Mouse (Mus musculus): ENCODE measurements around the gene Ankrd13b. TPM values are rescaled to one million over a fixed set of nuclear protein-coding genes. Genes with fewer than 3 reads are reported as not detected.

Ankrd13b gene
- total RNA-seq, 2 experiments from 2014 or later: 149 to 152 TPM

DNA sequence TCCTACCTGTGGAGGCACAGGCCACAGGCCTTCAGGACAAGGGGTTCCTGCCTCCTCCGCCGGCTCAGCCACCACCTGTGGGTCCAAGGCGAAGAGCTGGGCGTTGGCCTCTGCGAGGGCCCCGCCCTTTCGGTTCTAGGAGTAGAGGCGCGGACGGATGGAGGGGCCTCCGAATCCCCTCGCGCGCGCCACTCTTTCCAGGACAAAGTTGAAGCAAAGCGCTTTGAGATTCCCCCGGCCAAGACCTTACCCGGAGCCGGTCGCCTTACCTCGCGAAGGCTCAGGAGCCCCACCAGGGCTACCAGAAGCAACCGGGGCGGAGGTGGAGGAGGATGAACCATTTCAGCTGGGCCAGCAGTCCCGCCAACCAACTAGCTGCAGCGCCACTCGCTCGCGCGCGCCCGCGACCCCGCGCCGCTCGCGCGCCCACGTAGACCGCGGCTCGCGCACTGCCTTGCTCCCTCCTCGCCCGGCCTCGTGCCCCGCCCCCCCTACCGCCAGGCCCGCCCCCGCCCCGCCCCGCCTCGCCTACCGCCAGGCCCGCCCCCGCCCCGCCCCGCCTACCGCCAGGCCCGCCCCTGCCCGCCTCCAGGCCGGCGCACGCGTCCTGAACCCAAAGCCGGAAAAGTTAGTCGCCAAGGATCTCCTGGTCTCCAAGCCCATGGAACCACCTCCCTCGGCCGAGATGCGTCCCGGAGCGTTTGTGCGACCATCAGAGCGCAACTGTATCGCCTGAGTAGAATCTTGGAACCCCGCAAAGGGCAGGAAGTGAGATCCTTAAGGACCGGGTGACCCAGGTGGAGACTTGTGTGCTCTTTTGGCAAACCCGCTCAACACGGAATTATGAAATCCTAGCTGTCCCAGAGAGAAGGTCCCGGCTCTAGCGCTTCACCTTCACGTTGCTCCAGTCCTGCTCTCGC, 23.7 kb upstream of the Ankrd13b start:
- intact Hi-C loops (cut with DNase I): no loop called here

DNA sequence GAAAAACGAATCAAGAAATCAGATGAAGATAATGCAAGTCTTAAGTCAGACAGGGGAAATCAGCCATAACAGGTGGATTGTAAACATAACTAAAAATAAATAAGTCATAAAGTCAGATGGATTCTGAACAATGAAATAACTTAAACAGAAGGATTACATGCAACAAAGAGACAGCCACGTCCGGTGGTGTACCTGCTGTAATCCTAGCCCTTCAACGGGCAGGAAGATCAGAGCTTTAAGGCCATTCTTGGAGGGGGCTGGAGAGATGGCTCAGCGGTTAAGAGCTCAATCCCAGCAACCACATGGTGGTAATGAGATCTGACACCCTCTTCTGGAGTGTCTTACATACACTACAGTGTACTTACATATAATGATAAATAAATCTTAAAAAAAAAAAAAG, 21.9 kb upstream of the Ankrd13b start:
- no peak for DNase-seq (ENCODE audit: extremely low spot score in 1 of 2, low spot score in 2 of 2)
- intact Hi-C loops (cut with DNase I): no loop called here

More for the DNA sequence above, 23.7 kb upstream of the Ankrd13b start:
- peak in 1 of 2 experiments; percentile 91 for DNase-seq (ENCODE audit: extremely low spot score in 1 of 2, low spot score in 2 of 2)

DNA sequence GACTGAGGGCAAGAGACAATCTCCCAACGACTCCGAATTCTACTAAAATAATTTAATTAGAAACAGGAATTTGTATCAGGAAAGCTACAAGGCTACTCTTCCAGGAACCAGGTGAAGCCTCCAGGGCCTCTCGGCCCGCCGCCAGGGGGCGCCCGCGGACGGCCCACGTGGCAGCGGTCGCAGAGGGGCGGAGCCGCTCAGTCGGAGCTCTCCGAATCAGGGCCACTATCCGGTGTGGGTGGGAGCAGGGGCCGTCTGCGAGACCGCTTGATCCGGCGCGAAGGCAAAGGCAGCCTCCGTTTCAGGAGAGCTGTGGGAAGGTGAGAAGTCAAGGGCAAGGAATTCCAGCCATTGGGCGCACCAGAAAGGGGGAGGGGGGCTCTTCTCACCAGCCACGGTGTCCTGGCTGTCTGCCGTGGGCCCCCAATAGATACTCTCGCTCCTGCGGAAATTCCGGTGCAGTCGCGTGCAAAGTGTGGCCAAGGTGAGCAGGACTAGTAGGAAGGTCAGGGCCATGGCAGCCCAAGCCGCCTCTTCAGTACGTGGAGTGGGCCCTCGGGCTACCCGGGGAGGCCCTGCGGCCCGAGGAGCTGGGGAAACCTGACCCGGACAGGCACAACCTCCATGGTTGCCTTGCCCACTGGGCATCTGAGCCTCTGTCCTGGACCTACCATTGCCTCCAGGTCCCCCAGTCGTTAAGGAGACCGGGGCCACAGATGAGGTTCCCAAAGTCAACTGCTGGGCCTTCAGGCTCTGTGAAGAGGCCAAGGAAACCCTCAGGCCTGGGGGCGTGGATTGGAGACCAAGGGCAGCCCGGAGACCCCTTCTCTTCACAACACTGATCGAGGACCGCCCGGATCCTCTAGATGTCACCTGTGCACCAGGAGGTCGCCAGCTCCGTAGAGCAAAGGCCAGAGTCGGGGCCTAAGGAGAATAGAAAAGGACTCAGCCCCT, 18.9 kb upstream of the Ankrd13b start:
- peak in 1 of 2 experiments; percentile 92 for DNase-seq (ENCODE audit: extremely low spot score in 1 of 2, low spot score in 2 of 2)
- intact Hi-C loops (cut with DNase I): no loop called here

DNA sequence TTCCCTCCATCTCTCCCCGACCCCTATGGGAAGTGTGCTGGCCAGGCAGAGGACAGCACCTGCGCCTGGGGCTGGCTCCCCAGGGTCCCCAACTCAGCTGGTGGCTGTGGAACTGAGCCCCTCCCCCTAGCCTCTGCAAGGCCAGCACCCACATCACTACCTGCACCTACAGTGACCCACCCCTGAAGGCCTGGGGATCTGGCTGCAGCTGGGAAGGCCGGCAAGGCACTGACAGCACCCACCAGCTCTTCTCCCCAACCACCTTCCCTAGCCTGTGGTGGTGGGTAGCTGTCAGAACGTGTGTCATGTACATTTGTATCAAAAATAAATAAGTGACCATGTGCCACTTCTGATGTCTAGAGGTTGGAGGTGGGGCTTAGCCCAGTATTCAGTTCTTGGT, 17.9 kb upstream of the Ankrd13b start:
- DNase-seq (ENCODE audit: extremely low spot score in 1 of 2, low spot score in 2 of 2): peak in 1 of 2 experiments; percentile 33
- intact Hi-C loops (cut with DNase I): no loop called here

DNA sequence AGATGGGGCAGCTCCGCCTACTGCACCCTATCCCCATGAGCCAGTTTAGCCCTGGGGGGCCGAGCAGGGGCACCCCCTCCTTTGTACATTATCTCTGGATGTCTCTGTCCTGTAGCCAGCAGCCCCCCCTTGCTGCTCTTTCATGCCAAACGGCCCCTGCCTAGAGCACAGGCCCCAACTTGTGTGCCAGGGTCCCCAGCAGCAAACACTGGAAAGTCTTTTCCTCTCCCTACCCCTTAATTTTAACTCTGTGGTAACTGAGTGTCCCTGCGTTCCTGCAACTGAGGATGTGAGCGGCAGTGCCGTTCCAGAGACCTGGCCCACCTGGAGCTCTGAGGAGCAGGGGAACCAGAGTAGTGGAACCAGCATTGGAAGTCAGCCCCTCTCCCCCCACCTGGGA, 17.5 kb upstream of the Ankrd13b start:
- intact Hi-C loops (cut with DNase I): no loop called here
- peak in 1 of 2 experiments; percentile 22 for DNase-seq (ENCODE audit: extremely low spot score in 1 of 2, low spot score in 2 of 2)

DNA sequence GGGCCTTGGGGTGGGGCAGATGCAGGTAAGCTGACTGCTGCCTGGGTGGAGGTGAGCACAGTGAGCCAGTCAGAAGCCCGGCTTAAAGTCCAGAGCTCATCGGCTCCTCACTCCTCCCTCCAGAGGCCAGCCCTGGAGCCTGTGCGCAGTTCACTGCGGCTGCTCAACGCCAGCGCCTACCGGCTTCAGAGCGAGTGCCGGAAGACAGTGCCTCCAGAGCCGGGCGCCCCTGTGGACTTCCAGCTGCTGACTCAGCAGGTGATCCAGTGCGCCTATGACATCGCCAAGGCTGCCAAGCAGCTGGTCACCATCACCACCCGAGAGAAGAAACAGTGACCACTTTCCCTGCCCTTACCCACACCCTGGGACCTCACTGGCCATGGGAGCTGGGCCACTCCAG, 16.8 kb upstream of the Ankrd13b start:
- intact Hi-C loops (cut with DNase I): no loop called here
- DNase-seq (ENCODE audit: extremely low spot score in 1 of 2, low spot score in 2 of 2): peak in 1 of 2 experiments; percentile 34

DNA sequence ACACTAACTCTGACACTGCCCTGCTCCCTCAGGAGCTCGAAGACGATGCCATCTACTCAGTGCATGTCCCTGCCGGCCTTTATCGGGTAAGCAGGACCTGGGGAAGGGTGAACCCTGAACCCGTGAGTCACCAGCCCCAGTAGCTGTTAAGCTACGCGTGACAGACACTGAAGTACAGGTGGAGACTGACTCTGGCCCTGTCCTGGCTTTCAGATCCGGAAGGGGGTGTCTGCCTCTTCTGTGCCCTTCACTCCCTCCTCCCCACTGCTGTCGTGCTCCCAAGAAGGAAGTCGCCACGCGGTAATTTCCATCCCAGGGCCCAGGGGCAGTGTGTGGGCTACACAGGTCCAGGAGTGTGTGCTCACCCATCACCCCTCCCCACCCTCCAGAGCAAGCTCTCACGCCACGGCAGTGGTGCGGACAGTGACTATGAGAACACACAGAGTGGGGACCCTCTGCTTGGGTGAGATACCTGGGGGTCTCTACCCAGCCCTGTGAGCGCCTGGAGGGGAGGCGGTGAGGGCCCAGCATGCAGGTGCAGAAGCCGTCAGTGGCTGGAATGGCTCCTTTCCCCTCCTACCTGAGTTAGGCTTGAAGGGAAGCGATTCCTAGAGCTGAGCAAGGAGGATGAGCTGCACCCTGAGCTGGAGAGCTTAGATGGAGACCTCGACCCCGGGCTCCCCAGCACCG, 16.0 kb upstream of the Ankrd13b start:
- intact Hi-C loops (cut with DNase I): no loop called here
- no peak for DNase-seq (ENCODE audit: extremely low spot score in 1 of 2, low spot score in 2 of 2)

DNA sequence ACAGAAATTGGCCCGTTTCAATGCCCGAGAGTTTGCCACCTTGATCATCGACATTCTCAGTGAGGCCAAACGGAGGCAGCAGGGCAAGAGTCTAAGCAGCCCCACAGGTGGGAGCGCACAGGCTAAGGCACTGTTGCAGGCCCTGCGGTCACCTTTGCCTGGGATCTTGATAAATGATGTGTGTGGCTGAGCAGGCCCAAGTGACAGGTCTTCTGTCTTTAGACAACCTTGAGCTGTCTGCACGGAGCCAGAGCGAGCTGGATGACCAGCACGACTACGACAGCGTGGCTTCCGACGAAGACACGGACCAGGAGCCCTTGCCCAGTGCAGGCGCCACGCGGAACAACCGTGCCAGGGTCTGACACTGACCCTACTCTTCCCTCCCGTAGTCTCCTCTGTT, 14.9 kb upstream of the Ankrd13b start:
- no peak for DNase-seq (ENCODE audit: extremely low spot score in 1 of 2, low spot score in 2 of 2)
- intact Hi-C loops (cut with DNase I): no loop called here

DNA sequence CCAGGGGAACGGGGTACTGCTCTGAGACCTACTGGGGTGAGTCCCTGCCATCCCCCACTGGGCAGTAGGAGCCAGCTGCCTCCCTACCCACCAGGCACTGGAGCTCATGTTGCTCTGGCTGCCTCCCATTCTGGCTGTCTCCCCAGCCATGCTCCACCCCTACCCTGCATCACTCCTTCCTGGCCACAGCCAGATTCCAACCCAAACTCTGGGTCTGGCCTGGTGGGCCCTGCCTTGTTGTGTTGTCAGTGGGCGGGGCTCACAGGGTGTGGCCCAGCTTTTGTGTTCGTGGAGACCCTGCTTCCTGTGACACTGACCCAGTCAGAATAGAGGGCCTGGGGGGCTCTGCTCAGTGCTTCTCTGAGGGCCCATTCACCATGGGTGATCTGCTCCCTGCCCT, 14.0 kb upstream of the Ankrd13b start:
- DNase-seq (ENCODE audit: extremely low spot score in 1 of 2, low spot score in 2 of 2): peak in 1 of 2 experiments; percentile 65
- intact Hi-C loops (cut with DNase I): no loop called here

DNA sequence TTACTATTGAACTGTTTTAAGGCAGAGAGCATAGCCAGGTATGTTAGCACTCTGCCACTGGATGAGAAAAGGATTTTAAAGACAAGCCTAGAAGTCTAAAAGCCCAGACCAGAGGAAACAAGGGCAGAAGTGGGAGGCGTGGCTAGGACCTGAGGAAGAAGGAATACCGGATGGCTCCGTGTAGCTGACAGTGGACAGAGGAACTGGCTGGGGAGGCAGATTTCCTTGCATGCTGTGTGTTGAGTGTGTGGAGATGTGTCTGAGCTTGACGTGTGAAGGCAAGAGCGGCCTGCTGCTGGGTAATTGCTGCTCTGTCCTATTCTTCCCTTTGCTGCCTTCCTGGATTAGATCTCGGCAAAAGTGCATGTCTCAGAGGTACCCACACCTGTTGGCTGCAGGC, 13.0 kb upstream of the Ankrd13b start:
- intact Hi-C loops (cut with DNase I): no loop called here
- DNase-seq (ENCODE audit: extremely low spot score in 1 of 2, low spot score in 2 of 2): no peak

DNA sequence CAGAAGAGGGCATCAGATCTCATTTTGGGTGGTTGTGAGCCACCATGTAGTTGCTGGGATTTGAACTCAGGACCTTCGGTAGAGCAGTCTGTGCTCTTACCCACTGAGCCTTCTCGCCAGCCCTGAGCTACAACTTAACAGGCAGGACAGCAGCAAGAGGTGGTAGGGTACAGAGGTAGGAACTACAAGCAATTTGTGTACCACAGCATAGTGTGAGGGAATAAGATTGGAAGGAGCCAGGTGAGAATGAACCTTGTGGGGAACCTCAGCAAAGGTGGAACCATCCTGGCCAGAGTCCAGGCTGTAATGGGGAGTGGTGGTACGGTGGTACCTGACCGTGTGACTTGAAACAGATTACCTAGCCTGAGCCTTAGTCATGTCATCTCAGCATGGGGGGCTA, 12.5 kb upstream of the Ankrd13b start:
- intact Hi-C loops (cut with DNase I): no loop called here
- DNase-seq (ENCODE audit: extremely low spot score in 1 of 2, low spot score in 2 of 2): no peak

DNA sequence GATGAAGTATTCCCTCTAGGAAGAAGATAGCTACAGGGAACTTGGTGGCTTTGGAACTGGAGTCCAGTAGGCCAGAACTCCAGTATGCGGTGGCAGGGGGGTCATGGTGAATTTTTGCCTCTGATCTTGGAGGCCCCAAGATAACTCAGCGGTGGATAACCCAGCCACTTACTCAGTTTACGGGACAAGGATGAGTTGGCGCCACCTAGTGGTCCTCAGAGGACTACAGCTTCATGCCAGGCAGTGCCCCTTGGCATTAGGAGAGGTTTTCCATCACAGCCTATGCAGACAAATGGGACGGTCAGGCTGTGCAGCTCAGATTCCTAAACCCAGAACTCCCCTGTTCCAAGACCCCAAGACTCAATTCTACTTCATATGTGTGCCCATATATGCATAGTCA, 11.9 kb upstream of the Ankrd13b start:
- intact Hi-C loops (cut with DNase I): no loop called here
- DNase-seq (ENCODE audit: extremely low spot score in 1 of 2, low spot score in 2 of 2): peak; percentile 74 to 82

DNA sequence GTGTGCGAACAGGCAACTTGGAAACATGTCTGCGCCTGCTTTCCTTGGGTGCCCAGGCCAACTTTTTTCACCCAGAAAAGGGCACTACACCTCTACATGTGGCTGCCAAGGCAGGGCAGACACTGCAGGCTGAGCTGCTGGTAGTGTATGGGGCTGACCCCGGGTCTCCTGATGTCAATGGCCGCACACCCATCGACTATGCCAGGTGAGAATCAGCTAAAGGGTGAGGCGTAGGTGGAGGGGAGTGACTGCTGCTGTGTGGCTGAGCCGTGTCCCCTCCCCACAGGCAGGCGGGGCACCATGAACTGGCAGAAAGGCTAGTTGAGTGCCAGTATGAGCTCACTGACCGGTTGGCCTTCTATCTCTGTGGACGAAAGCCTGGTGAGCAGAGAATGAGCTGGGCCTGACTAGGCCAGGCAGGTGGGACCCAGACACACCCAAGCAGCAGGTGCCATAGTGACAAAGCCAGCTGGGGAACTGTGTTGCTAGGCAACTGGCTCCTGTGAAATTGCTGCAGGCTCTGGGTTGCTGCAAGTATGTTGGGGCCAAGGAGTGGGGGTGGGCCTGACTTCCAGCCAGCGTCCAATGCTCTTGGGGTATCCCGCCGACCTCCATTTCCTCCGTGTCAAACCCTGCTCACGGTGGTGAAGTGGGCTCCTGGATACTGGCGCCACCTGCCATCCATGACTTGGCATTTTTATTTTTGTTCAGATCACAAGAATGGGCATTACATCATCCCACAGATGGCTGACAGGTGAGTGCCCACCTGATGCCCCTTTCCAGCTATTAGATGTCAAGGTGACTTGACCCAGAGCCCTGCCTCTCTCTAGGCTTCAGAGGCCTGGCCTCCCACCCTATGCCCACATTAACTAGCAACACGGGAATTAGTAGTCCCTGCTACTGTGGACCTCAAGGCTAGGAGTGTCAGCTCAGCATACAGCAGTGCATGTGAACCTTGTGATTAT, 11.2 kb upstream of the Ankrd13b start:
- DNase-seq (ENCODE audit: extremely low spot score in 1 of 2, low spot score in 2 of 2): no peak
- intact Hi-C loops (cut with DNase I): no loop called here

DNA sequence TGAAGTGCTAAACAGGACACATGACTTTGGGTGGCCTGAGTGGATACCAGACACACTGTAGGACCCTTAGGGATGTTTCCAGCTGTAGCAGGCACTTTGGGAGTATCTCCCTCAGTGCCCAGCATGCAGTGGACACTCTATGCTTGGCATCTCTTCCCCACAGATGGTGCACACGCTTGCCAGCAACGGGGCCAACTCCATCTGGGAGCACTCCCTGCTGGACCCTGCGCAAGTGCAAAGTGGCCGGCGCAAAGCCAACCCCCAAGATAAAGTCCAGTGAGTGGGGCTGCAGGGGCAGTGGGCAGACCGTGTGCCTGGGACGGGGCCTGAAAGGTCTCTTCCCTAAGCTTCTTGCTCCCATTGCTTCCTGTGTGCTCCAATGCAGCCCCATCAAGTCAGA, 9.9 kb upstream of the Ankrd13b start:
- intact Hi-C loops (cut with DNase I): no loop called here
- DNase-seq (ENCODE audit: extremely low spot score in 1 of 2, low spot score in 2 of 2): no peak

DNA sequence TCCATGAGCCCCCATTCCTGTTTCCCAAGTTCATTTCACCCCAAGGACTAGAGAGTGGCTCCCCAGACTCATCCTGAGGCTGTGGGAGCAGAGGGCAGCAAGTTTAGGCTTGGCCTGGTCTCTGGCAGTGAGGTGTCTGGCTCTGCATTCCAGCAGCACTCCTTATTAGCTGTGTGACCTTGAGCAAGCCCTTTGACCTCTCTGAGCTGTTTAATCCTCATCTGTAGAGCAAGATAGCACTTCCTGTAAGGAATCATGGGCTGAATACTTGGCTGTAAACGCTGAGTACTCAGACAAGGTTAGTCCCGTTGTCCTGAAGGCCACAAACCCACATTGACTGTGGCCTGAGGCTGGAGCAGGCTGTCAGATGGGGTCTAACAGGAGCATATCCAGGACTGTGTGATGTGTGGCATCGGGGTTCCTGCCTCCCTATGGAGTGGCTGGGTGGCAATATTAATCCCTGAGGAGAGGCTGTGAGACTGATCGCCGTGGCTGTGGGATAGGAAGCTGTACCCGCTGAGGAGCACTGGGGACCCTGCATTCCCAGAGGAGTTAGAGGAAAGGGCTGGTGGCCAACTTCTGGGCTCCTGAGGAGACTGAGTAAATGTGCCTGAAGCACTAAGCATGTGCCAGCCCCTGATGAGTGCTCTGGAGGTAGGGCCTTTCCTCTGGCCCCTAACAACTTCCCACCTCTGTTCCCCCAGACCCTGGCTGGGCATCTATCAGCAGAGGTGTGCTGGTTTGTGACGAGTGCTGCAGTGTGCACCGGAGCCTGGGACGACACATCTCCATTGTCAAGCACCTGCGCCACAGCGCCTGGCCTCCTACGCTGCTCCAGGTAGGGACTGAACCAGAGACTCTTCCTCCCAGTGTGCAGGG, 9.0 kb upstream of the Ankrd13b start:
- no peak for DNase-seq (ENCODE audit: extremely low spot score in 1 of 2, low spot score in 2 of 2)
- intact Hi-C loops (cut with DNase I): no loop called here

DNA sequence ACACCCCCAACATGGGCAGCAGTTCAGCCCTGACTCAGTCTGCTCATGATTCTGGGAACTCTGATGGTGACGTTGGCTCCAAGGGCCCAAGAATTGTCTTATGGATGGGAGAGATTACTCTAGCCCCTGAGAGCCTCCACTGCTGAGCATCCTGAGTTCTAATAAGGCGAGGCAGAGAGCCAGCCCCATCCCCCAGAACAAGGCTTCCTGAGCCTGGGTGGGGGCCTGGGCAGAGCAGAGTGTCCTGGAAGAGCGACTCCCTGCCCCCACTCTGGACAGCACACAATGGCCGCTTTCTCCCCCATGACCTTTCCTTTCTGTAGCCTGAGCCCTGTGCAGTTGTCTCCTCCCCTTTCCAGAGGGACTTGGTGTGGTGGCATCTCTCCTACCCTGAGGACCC, 8.4 kb upstream of the Ankrd13b start:
- peak in 1 of 2 experiments; percentile 71 for DNase-seq (ENCODE audit: extremely low spot score in 1 of 2, low spot score in 2 of 2)
- intact Hi-C loops (cut with DNase I): no loop called here

DNA sequence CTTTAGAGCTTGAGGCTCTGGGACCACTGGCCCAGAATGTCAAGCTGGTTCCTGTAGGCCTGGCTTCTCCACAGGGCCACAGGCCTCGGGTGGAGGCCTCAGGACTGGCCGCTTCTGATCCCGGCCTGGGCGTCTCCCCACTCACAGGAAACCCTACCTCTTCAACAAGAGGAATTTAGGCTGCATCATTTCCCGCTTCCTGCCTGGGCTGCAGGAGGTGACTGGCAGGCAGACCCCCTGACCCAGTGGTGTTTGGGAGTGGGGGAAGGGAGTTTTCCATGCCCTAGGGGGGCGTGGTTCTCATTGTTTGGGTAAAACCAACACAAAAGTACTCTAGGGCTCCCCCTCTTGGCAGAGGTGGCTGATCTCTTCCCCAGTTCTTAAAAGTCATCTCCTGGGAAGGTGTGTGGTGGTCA, 7.9 kb upstream of the Ankrd13b start:
- intact Hi-C loops (cut with DNase I): no loop called here
- peak in 1 of 2 experiments; percentile 88 for DNase-seq (ENCODE audit: extremely low spot score in 1 of 2, low spot score in 2 of 2)
